Mouse (Mus musculus) bone marrow macrophage, adult 2 months (primary cell): ENCODE data around the gene Fam43b.

Source experiments
- CTCF ChIP-seq: IDR thresholded peaks from 2 replicates; pipeline ENCODE4 v1.5.1; 2012; ENCODE audit warnings: low read depth, mild to moderate bottlenecking, low read length, moderate library complexity
- POLR2A ChIP-seq: IDR thresholded peaks from 2 replicates; pipeline ENCODE4 v1.6.1; 2012; ENCODE audit warnings: mild to moderate bottlenecking, low read depth, low read length, borderline replicate concordance

DNA sequence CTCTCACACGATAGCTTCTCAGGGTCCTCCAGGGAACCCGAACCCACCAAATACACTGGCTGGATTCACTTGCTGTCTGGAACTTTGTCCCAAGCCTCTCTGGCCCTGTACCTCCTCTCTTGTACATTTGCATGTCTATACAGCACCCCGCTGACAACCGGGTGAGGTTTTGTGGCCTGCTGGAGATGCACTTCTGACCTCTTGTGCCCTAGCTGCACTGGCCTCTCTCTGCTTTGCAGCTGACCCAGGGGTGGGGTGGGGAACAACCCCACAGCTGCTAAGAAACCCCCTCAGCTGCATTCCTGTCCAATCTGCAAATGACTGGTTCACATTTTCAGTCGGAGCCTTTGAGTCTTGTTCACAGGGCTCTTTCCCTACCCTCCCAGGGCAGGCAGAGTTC lies 48.6 kb upstream of the Fam43b start:
- no peak for TF ChIP-seq POLR2A
- no peak for TF ChIP-seq CTCF
